Mouse (Mus musculus) bone marrow macrophage, adult 2 months (primary cell): ENCODE results near the gene Il2ra. TPM values are rescaled to one million over a fixed set of nuclear protein-coding genes. Genes with fewer than 3 reads are reported as not detected.
A peak's percentile ranks its signal among the peaks of the same experiment; 100 is the strongest.

ENCODE experiments used
- H3K27ac ChIP-seq: 2 replicates; pipeline ENCODE4 v1.5.1; 2012; ENCODE audit warnings: low read depth, low read length; ENCODE audit not compliant: insufficient read depth
- H3K4me1 ChIP-seq: 2 replicates; pipeline ENCODE4 v1.6.1; 2012; ENCODE audit warnings: low read length; ENCODE audit not compliant: control insufficient read depth, insufficient read depth
- H3K4me3 ChIP-seq: 2 replicates; pipeline ENCODE4 v1.5.1; 2012; ENCODE audit warnings: mild to moderate bottlenecking, low read length, moderate library complexity; ENCODE audit not compliant: insufficient read depth
- CTCF ChIP-seq: IDR thresholded peaks from 2 replicates; pipeline ENCODE4 v1.5.1; 2012; ENCODE audit warnings: low read depth, mild to moderate bottlenecking, low read length, moderate library complexity
- POLR2A ChIP-seq: IDR thresholded peaks from 2 replicates; pipeline ENCODE4 v1.6.1; 2012; ENCODE audit warnings: mild to moderate bottlenecking, low read depth, low read length, borderline replicate concordance
- polyA plus RNA-seq: library from polyadenylated mRNA; stranded (reverse); fragments of >200 nt; gene quantifications from 2 replicates; pipeline ENCODE4 v1.2.4, GENCODE M21; 2012; ENCODE audit not compliant: missing spikeins, insufficient read depth, insufficient read length

The Il2ra gene
- polyA plus RNA-seq, 1 experiment, result not detected

DNA sequence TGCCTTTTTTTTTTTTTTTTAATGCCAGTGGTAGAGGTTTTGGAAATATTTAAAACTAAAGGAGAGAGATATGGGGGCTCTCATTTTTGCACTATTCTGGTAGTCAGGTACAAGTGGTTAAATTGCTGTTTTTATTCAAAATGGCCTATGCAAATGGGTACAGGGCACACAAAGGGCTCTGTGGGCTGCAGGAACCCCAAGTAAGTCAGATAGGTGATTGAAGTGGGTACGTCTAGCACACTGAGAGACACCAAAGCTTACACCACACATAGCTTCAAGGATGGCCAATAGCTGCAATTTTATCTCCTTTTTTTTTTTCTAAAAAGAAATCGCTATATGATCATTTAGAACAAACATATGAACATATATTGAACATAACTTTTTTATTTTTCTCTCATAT lies 23.0 kb upstream of the Il2ra start:
- Histone ChIP-seq H3K4me3 (no peak overlapping the region), H3K27ac (no peak overlapping the region), H3K4me1 (no peaks in the 10 kb centered on the region)
- no peak for TF ChIP-seq CTCF
- TF ChIP-seq POLR2A, result no peak

DNA sequence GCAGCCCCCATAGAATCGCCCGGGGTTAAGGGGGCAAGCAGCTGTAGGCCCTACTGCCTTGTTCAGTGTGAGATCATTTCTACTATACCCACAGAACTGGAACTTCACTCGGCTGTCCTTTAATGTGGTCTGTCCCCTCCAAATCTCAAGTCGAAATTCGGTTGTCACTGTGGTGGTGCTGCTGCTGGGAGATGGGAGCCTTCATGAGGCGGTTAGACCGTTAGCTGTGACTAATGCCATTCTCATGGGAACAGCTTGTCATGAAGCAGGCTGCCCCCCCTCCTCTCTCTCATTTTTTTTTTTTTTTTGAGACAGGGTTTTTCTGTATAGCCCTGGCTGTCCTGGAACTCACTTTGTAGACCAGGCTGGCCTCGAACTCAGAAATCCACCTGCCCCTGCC lies 19.4 kb upstream of the Il2ra start:
- no peaks in the 10 kb centered on the region for H3K4me1 ChIP-seq
- no peak overlapping the region for H3K4me3 ChIP-seq
- TF ChIP-seq CTCF (no peak), POLR2A (no peak)
- H3K27ac ChIP-seq, result no peak overlapping the region

GRCm38 (mm10) chr2:11623726-11624125 lies 18.9 kb upstream of the Il2ra start:
- Histone ChIP-seq H3K4me1 (no peaks in the 10 kb centered on the region), H3K4me3 (no peak overlapping the region), H3K27ac (no peak overlapping the region)
- TF ChIP-seq POLR2A (no peak), CTCF (no peak)

DNA sequence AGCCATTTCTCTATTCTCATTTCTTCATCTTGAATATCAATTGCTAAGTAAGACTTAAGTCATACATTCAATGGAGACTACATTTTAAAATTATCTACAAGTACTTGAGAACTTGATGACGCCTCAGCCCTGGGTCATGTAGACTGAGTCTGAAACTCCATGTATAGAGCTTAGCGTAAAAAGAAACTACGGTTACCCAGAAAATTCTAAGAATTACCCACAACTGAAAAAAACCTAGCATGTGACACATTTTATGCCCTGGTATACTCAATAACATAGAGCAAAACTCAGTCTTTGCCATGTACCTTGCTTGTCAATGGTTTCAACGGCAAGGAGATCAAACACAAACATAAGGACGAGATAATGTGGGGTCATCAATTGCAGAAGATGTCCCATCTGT lies 16.7 kb upstream of the Il2ra start, which contains the start of gene Gm17490:
Gene Gm17490, minus strand, starts transcription at position 375 of the 400 bp plus-strand sequence.
- Histone ChIP-seq H3K4me1 (no peaks in the 10 kb centered on the region), H3K4me3 (no peak within 1 kb of the TSS), H3K27ac (no peak within 1 kb of the TSS)
- TF ChIP-seq CTCF (no peak), POLR2A (no peak)

DNA sequence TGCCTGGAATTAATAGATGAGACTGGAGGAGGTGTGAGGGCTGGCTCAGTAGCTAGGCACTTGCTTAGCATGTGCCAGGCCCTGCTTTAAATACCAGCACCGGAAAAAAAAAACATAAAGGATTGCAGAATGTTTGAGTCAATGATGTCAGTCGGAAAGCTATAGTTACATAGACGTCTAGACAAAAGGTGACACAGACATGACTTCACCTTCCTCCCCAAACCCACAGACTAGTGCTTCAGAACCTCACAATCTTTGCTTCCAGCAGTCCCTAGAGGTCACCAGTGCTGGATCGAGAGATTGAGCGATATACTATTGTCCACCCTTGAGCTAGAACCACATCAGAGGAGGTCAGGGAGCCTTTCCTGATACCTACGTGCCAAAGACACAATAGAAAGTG lies 7.6 kb upstream of the Il2ra start:
- TF ChIP-seq CTCF (no peak), POLR2A (no peak)
- H3K4me1 ChIP-seq, result peaks cover 15% of the 10 kb centered on the region
- no peak overlapping the region for H3K27ac ChIP-seq
- H3K4me3 ChIP-seq, result no peak overlapping the region

GRCm38 (mm10) chr2:11635471-11636137 lies 7.0 kb upstream of the Il2ra start:
- no peak overlapping the region for H3K27ac ChIP-seq
- TF ChIP-seq CTCF (no peak), POLR2A (no peak)
- H3K4me3 ChIP-seq, result no peak overlapping the region
- peaks cover 15% of the 10 kb centered on the region for H3K4me1 ChIP-seq

GRCm38 (mm10) chr2:11636138-11636480 lies 6.5 kb upstream of the Il2ra start:
- no peak overlapping the region for H3K27ac ChIP-seq
- no peak overlapping the region for H3K4me3 ChIP-seq
- peaks cover 16% of the 10 kb centered on the region for H3K4me1 ChIP-seq
- TF ChIP-seq POLR2A (no peak), CTCF (no peak)

GRCm38 (mm10) chr2:11637115-11637514 lies 5.5 kb upstream of the Il2ra start:
- H3K27ac ChIP-seq, result peak overlapping the region; percentile 78
- H3K4me1 ChIP-seq, result peaks cover 18% of the 10 kb centered on the region
- TF ChIP-seq CTCF (no peak), POLR2A (no peak)
- no peak overlapping the region for H3K4me3 ChIP-seq

GRCm38 (mm10) chr2:11644057-11644456 lies 1.4 kb downstream of the Il2ra start:
- no peak overlapping the region for H3K4me3 ChIP-seq
- TF ChIP-seq CTCF (no peak), POLR2A (no peak)

GRCm38 (mm10) chr2:11645297-11645696 lies 2.7 kb downstream of the Il2ra start:
- TF ChIP-seq POLR2A (no peak), CTCF (no peak)
- no peak overlapping the region for H3K4me3 ChIP-seq
- H3K4me1 ChIP-seq, result peaks cover 6% of the 10 kb centered on the region; the same call in 1 of the 2 replicates
- no peak overlapping the region for H3K27ac ChIP-seq

More at GRCm38 (mm10) chr2:11644057-11644456, 1.4 kb downstream of the Il2ra start:
- Histone ChIP-seq H3K27ac (no peak overlapping the region), H3K4me1 (peaks cover 6% of the 10 kb centered on the region; the same call in 1 of the 2 replicates)
